Comparison of ENCODE assay signal across 8 mouse cellular contexts in the genomic region with DNA sequence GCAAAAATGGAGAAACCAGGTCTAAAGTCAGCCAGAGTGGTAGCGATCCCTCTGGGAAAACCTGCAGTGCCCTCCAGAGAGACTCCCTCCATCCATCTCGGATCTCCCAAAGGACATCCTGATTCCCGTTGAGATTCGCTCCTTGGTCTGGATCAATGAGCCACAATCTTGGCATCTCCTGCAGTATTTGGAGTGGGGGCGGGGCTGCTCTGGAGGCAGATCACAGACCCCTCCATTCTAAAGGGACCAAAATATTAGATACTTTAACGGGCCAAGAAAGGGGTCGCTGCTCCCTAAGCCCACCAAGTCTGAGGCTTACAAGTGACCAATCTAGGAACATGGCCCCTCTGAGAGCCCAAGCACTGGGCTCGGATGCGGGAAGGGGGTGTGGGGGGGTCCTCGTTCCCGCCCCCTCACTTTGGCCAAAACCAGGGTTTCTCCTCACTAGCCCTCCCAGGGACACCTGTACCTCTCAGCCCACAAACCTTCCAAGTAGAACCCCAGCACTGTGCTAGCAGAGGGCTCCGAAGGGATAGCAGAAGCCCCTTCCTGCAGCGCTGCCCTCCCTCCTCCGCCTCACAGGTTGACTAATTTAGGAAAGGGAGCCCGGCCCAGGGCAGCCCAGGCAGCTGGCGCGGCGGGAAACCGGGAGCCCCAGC. TPM values are rescaled to one million over a fixed set of nuclear protein-coding genes. Genes with fewer than 3 reads are reported as not detected.
DNase-seq lines count a peak whose midpoint lies in the region; ATAC-seq and TF ChIP-seq lines count a peak whose summit lies in the region.

No protein-coding gene starts in this region.

- no peak for TF ChIP-seq RAD21 in CH12.LX (IDR thresholded peaks at IDR 0.05; ENCODE audit: low read depth, low read length)

- no peak for TF ChIP-seq POLR2A in CH12.LX (IDR thresholded peaks at IDR 0.05; ENCODE audit: low read depth, low read length)
- TF ChIP-seq POLR2A in cortical plate, adult 2 months (IDR thresholded peaks at IDR 0.05; ENCODE audit: extremely low read depth, insufficient read depth, low read length) = no peak
- no peak for TF ChIP-seq POLR2A in olfactory bulb, adult 2 months (IDR thresholded peaks at IDR 0.05; ENCODE audit: insufficient read depth, low read depth, low read length)

- ATAC-seq in kidney, embryonic 14.5 days (ENCODE audit: low FRiP score, low TSS enrichment) = peak; percentile 2; the same call in 1 of the 2 replicates
- peak; percentile 5; the same call in 1 of the 2 replicates for ATAC-seq in intestine, embryonic 16.5 days

- H3K79me2 ChIP-seq in CH12.LX (replicated peaks; ENCODE audit: control insufficient read depth, extremely low read depth, insufficient read depth, poor library complexity, severe bottlenecking) = no peaks in the 10 kb centered on the region

- in situ Hi-C loops in CH12.LX (cut with MboI; ENCODE audit: low pct_ligation_motif_present, low pct_unique_long_range_greater_than_20kb, low sequenced_read_pairs) = no loop called here

- no peak for TF ChIP-seq EP300 in CH12.LX (IDR thresholded peaks at IDR 0.05; ENCODE audit: low read length)

- H3K4me1 ChIP-seq in kidney, embryonic 14.5 days (ENCODE audit: control insufficient read depth, insufficient read depth, low read length) = peaks cover 16% of the 10 kb centered on the region
- H3K4me1 ChIP-seq in CH12.LX (ENCODE audit: control insufficient read depth in 1 of 2, insufficient read depth in 2 of 2) = peaks cover 0 to 17% of the 10 kb centered on the region in 2 experiments; a peak in 2 of 4 replicates
- peaks cover 3% of the 10 kb centered on the region for H3K4me1 ChIP-seq in cortical plate, adult 2 months (ENCODE audit: control insufficient read depth, insufficient read depth, low read length)
- H3K4me1 ChIP-seq in intestine, embryonic 16.5 days (ENCODE audit: control insufficient read depth, insufficient read depth, low read length) = peaks cover 15% of the 10 kb centered on the region
- H3K4me1 ChIP-seq in olfactory bulb, adult 2 months (ENCODE audit: control insufficient read depth, insufficient read depth, low read length) = peaks cover 16% of the 10 kb centered on the region

- peak overlapping the region; percentile 85 for H3K4me2 ChIP-seq in kidney, embryonic 14.5 days (replicated peaks; ENCODE audit: low read depth, low read length)
- H3K4me2 ChIP-seq in CH12.LX (ENCODE audit: insufficient read depth, low read depth, poor library complexity, severe bottlenecking) = peak overlapping the region; percentile 95
- H3K4me2 ChIP-seq in intestine, embryonic 16.5 days (ENCODE audit: low read depth, low read length) = peak overlapping the region; percentile 90

- 1% methylated on average over 19 of the region's 19 CpGs for WGBS in kidney, embryonic 14.5 days
- WGBS in intestine, embryonic 16.5 days = 1% methylated on average over 19 of the region's 19 CpGs
- WGBS in olfactory bulb, adult 2 months = 4% methylated on average over 19 of the region's 19 CpGs

- H3K9me3 ChIP-seq in kidney, embryonic 14.5 days (ENCODE audit: control insufficient read depth, low read length) = no peaks in the 10 kb centered on the region
- peaks cover 8% of the 10 kb centered on the region for H3K9me3 ChIP-seq in CH12.LX (replicated peaks; ENCODE audit: low read length)
- no peaks in the 10 kb centered on the region for H3K9me3 ChIP-seq in intestine, embryonic 16.5 days (ENCODE audit: control insufficient read depth, low read length)

- peak overlapping the region; percentile 90 for H3K27ac ChIP-seq in kidney, embryonic 14.5 days (ENCODE audit: low read depth, low read length)
- H3K27ac ChIP-seq in CH12.LX (ENCODE audit: insufficient read depth, low read depth) = no peak overlapping the region
- peak overlapping the region; percentile 76 for H3K27ac ChIP-seq in cortical plate, adult 2 months (ENCODE audit: insufficient read depth, low read length)
- peak overlapping the region; percentile 90 for H3K27ac ChIP-seq in intestine, embryonic 16.5 days (ENCODE audit: low read length)
- peak overlapping the region; percentile 59 for H3K27ac ChIP-seq in olfactory bulb, adult 2 months (ENCODE audit: insufficient read depth, low read depth, low read length)

- TF ChIP-seq CTCF in CH12.LX (conservative IDR thresholded peaks at IDR 0.05 in 1 of 2, IDR thresholded peaks at IDR 0.05 in 1 of 2; ENCODE audit: low read depth in 2 of 2, low read length in 2 of 2) = no peak
- TF ChIP-seq CTCF in cortical plate, adult 2 months (IDR thresholded peaks at IDR 0.05; ENCODE audit: extremely low read depth, insufficient read depth, low read length) = no peak
- no peak for TF ChIP-seq CTCF in olfactory bulb, adult 2 months (IDR thresholded peaks at IDR 0.05; ENCODE audit: insufficient read depth, low read depth, low read length)

- H3K36me3 ChIP-seq in kidney, embryonic 14.5 days (ENCODE audit: control insufficient read depth, insufficient read depth, low read length) = no peaks in the 10 kb centered on the region
- H3K36me3 ChIP-seq in CH12.LX (replicated peaks in 1 of 2; ENCODE audit: control insufficient read depth in 1 of 2, insufficient read depth in 1 of 2, low read length in 1 of 2) = no peaks in the 10 kb centered on the region
- no peaks in the 10 kb centered on the region for H3K36me3 ChIP-seq in intestine, embryonic 16.5 days (ENCODE audit: control insufficient read depth, insufficient read depth, low read length)

- H3K4me3 ChIP-seq in kidney, embryonic 14.5 days (ENCODE audit: low read length) = peak overlapping the region; percentile 56
- H3K4me3 ChIP-seq in CH12.LX (replicated peaks in 1 of 3; ENCODE audit: low read depth in 2 of 3, low read length in 2 of 3, poor library complexity in 1 of 3) = peak overlapping the region; percentile 32 to 61 (median 46)
- H3K4me3 ChIP-seq in cortical plate, adult 2 months (ENCODE audit: insufficient read depth, low read length) = peak overlapping the region; percentile 51
- peak overlapping the region; percentile 70 for H3K4me3 ChIP-seq in intestine, embryonic 16.5 days (ENCODE audit: low read length)
- H3K4me3 ChIP-seq in olfactory bulb, adult 2 months (ENCODE audit: insufficient read depth, low read depth, low read length) = peak overlapping the region; percentile 77

- H3K27me3 ChIP-seq in kidney, embryonic 14.5 days (ENCODE audit: control insufficient read depth, insufficient read depth, low read length) = no peaks in the 10 kb centered on the region
- peaks cover 20% of the 10 kb centered on the region for H3K27me3 ChIP-seq in CH12.LX (replicated peaks)
- no peaks in the 10 kb centered on the region for H3K27me3 ChIP-seq in intestine, embryonic 16.5 days (replicated peaks; ENCODE audit: control insufficient read depth, insufficient read depth, low read length)

- peak overlapping the region; percentile 50 for H3K9ac ChIP-seq in kidney, embryonic 14.5 days (ENCODE audit: low read depth, low read length)
- H3K9ac ChIP-seq in CH12.LX (ENCODE audit: insufficient read depth, low read depth) = peak overlapping the region; percentile 49
- H3K9ac ChIP-seq in intestine, embryonic 16.5 days (ENCODE audit: low read depth, low read length) = peak overlapping the region; percentile 74

- no peak for DNase-seq in kidney, postnatal 14 days
- DNase-seq in CH12.LX (ENCODE audit: extremely low read depth) = no peak
- DNase-seq in adrenal gland, postnatal 14 days = no peak
- no peak for DNase-seq in spleen, adult 18-20 months

- dilution Hi-C loops in CH12.LX (cut with MboI; ENCODE audit: extremely low pct_ligation_motif_present, extremely low pct_unique_long_range_greater_than_20kb, low sequenced_read_pairs) = no loop called here

TF ChIP-seq in CH12.LX, 34 proteins besides CTCF, POLR2A, EP300 and RAD21:
- TF ChIP-seq ZNF384 (IDR thresholded peaks at IDR 0.05; ENCODE audit: low read depth, low read length) (no peak), ELF1 (IDR thresholded peaks at IDR 0.05; ENCODE audit: low read depth, low read length) (no peak), CHD2 (IDR thresholded peaks at IDR 0.05; ENCODE audit: low read length) (no peak), ZC3H11A (IDR thresholded peaks at IDR 0.05; ENCODE audit: low read depth, low read length) (no peak), USF2 (conservative IDR thresholded peaks at IDR 0.05; ENCODE audit: low read depth, low read length) (no peak), CHD1 (IDR thresholded peaks at IDR 0.05; ENCODE audit: low read depth, low read length) (no peak), JUND (conservative IDR thresholded peaks at IDR 0.05; ENCODE audit: low read depth, low read length) (no peak), MAFK (IDR thresholded peaks at IDR 0.05; ENCODE audit: insufficient replicate concordance, low read length) (no peak), SIN3A (IDR thresholded peaks at IDR 0.05; ENCODE audit: low read length) (no peak), MEF2A (IDR thresholded peaks at IDR 0.05; ENCODE audit: borderline replicate concordance, low read depth, low read length) (no peak)

RNA-seq across cellular contexts. Expression of gene Hip1, which starts 56.6 kb away (rescaled TPM):
- 34.9 and 61.7 TPM in 2 replicates for polyA plus RNA-seq in kidney, embryonic 14.5 days (2014; fragmentation: Nextera tagmentation; extraction: Ambion mirVana)
- total RNA-seq in CH12.LX (2012; rRNA removed) = 6.3 and 6.4 TPM in 2 replicates
- 1.8 and 2.2 TPM in 2 replicates for total RNA-seq in CH12.LX (2014; rRNA removed)
- polyA plus RNA-seq in CH12.LX (2012; ENCODE audit: insufficient read length, low read depth) = 3.4 and 3.6 TPM in 2 replicates
- 29.1 and 30.0 TPM in 2 replicates for polyA plus RNA-seq in cortical plate, adult 2 months (2012; rRNA removed)
- polyA plus RNA-seq in intestine, embryonic 16.5 days (2015; fragmentation: Nextera tagmentation; extraction: Ambion mirVana) = 15.0 and 15.3 TPM in 2 replicates
- polyA plus RNA-seq in olfactory bulb, adult 2 months (2012; ENCODE audit: insufficient read depth, insufficient read length, low replicate concordance, missing spikeins) = 69.9 TPM in 1 of 2 replicates, not detected in the other
- total RNA-seq in adrenal gland, postnatal 14 days (2021) = 31.1 and 38.5 TPM in 2 replicates
